Mouse (Mus musculus) thymus, postnatal 0 days (tissue): ENCODE data around the gene Rpl34. TPM values are rescaled to one million over a fixed set of nuclear protein-coding genes. Genes with fewer than 3 reads are reported as not detected.

Experiments used
- polyA plus RNA-seq: library from polyadenylated mRNA; unstranded; fragments of >200 nt; fragmentation: Nextera tagmentation; extraction: Ambion mirVana; gene quantifications from 2 replicates; pipeline ENCODE4 v1.2.1, GENCODE M21; 2015

Gene Rpl34
- polyA plus RNA-seq, 1 experiment from 2014 or later = 1,349 TPM

Other genes with a start within 250 kb of the Rpl34 start
- gene Etnppl, start 113.0 kb downstream of the Rpl34 start, polyA plus RNA-seq = 0.08 TPM in 1 of 2 replicates, not detected in the other
- 341 and 352 TPM in 2 replicates for gene Ostc, start 21.0 kb downstream of the Rpl34 start, polyA plus RNA-seq